Mouse (Mus musculus): ENCODE results near the gene Lifr. TPM values are rescaled to one million over a fixed set of nuclear protein-coding genes. Genes with fewer than 3 reads are reported as not detected.

Gene Lifr
- total RNA-seq (2017), result 4.9 to 11.3 TPM (median 10.7 TPM) in 3 replicates

DNA sequence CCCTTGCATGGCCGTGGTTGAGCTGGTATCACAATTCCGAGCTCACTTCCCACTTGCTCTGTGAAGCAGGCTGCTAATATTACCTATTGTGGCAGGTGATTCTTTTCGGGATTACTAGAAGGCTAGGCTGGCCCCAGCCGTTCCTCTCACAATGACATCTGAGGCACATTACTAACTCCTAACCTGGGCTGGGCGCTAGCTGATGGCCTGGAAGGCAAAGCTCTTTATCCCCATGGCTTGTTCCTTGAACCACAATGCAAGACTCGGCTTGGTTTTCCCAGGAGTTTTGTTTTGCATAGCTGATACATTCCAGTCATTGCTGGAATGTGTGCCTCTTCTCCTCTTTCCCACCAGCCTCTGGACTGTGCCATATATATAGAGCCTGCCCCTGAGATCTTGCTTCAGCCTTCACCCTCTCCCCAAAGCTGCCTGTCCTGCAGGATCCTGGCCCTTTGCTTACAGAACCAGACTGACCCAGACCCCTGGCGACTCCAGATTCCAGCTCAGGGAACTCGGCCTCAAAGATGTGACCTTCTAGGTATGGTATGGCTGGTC, at the start of gene Lifr:
Lifr (plus strand) TSS at position 404 of the 555 bp plus-strand sequence.
- ATAC-seq (replicated peaks; ENCODE audit: insufficient number of reproducible peaks, low FRiP score, low TSS enrichment, poor library complexity, severe bottlenecking), result no peak

DNA sequence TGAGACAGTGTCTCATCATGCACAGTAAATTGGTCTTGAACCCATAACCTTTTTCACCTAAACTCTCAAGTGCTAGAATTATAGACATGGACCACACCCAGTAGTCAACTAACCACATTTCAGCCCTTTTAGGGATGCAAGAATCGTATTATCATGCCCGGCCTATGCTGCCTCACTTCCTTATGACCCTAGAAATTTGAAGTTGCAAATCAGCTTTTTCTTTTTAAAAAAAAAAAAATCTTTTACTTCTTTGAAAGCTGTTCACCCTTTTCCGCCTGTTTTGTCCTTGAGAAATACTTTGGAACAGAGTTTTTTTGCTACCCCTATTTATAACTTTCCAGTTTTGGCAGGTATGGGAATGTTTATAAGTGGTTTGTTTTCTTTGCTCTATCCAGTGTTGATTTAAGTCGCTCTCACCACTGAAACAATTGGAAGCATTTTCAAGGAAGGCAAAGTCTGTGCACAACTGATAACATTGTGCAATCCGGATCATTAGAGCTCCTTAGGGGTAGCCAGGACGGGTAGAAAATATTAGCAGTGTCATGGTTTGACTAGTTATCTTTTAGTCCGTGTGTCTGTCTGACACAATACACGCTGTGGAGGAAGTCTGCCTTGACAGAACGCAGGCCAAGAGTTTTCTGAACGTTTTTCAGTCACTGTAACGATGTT, 46.2 kb upstream of the Lifr start:
- no peak for ATAC-seq (replicated peaks; ENCODE audit: insufficient number of reproducible peaks, low FRiP score, low TSS enrichment, poor library complexity, severe bottlenecking)

DNA sequence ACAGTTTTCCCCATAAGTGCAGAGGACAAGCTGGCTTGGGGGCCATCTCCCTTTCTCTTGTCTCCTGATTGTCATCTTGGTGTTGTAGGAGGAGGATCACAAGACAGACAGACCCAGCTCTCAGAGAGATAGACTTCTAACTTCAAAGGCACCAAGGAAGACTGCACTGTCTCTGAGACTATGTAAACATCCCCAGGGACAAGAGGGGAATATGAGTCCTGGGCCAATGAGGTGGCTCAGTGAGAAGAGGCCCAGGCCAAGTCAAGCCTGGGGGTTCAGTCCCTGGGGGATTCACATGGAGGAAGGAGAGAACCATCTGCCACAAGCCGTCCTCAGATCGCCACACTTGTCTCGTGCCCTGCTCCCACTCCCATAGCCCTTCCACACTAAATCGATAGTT, 45.4 kb upstream of the Lifr start:
- ATAC-seq (replicated peaks; ENCODE audit: insufficient number of reproducible peaks, low FRiP score, low TSS enrichment, poor library complexity, severe bottlenecking), result no peak

DNA sequence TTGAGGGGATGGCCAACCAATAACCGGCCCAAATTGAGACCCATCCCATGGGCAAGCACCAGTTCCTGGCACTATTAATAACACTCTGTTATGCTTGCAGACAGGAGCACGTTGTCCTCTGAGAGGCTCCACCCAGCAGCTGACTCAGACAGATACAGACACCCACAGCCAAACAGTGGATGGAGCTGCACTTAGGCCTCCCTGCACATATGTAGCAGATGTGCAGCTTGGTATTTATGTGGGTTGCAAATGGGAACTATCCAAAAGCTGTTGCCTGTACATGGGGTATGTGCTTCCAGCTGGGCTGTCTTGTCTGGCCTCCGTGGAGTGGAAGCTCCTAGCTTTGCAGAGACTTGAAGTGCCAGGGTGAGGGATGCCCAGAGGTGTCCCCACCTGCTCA, 42.5 kb upstream of the Lifr start:
- no peak for ATAC-seq (replicated peaks; ENCODE audit: insufficient number of reproducible peaks, low FRiP score, low TSS enrichment, poor library complexity, severe bottlenecking)

DNA sequence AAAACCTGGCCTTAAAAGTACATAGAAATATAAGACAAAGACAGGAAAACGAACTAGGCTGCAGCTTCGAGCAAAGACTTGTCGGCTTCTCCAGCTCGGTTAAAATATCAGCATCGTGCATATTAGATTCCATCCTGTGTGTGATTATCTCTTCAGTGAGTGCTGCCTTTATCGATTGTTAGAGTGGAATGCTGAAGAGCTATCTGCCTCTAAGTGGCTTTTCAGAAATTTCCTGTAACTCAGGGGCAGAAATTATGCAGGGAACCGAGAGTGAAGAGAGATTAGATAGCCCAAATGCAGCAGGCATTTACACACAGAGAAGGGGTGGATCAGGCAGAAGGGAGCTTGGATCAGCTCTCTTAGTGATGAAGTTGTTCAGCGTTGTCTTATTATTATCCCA, 41.5 kb upstream of the Lifr start:
- no peak for ATAC-seq (replicated peaks; ENCODE audit: insufficient number of reproducible peaks, low FRiP score, low TSS enrichment, poor library complexity, severe bottlenecking)

DNA sequence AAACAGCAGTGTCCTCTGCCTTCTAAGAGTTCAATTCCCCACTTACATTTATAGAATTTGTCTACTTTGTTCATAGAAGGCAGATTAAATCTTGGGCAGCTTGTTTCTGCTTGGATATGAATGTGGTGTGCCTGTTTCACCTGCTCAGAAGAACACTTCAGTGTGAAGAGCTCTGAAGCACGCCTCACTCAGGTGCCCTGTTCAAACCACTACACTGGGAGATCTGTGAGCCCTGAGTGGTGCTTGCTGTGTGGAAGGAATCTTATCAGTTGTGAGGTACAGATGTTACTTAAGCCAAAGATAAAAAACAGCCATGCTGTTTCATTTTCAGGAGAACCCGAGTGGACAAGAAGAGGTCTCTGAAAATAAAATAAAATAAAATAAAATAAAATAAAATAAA, 38.7 kb upstream of the Lifr start:
- no peak for ATAC-seq (replicated peaks; ENCODE audit: insufficient number of reproducible peaks, low FRiP score, low TSS enrichment, poor library complexity, severe bottlenecking)

DNA sequence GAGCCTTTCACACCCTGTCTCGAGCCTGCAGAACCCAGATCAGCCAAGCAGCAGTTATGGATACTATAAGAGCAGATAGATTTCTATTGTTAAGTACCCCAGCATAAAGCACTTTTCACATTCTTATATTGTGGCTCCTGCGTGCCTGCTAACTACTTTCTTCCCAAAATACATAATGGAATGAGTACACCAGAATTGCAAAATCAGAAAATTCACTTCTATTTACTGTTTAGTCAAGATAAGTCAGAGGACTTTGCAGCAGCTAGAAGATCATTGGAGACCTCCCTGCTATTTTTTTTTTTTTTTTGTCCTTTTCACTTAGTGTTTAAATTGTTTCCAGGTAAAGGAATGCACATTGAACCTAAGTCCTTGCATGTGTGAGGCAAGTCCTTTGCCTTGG, 38.3 kb upstream of the Lifr start:
- no peak for ATAC-seq (replicated peaks; ENCODE audit: insufficient number of reproducible peaks, low FRiP score, low TSS enrichment, poor library complexity, severe bottlenecking)

DNA sequence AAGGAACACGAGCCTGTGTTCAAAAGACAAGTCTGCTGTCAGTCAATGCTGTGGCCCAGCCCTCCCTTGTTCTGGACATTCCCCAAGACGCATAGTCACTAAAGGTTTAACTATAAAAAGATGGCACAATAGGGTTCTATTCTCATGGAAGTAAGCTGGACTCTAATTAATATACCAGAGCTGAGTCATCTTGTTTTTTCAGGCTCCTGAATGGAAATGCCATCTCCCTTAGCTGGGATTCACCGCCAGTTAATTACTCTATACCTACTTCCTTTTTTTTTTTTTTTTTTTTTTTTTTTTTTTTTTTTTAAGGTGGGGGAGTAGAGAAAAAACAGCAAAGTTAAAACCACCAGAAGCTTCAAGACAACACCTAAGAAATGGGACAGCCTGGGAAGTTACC, 33.6 kb upstream of the Lifr start:
- no peak for ATAC-seq (replicated peaks; ENCODE audit: insufficient number of reproducible peaks, low FRiP score, low TSS enrichment, poor library complexity, severe bottlenecking)

DNA sequence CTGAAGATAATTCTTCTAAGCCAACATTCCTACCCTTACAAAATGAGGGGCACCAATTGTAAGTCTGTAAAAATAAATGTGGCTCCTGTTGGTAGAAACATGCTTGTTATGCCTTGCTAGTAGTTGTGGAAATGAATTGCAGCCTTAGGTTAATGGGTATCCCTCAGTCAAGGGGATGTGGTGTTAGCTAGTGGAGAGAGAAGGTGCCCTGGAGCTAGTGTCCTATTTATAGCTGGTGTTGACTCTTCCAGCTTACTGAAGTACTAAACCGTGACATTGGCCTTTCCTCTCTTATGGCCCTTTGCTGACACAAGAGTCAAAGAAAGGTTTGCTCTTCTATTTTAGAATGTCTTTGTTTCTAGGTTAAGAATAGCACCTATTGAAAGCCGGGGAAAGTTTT, 29.9 kb upstream of the Lifr start:
- ATAC-seq (replicated peaks; ENCODE audit: insufficient number of reproducible peaks, low FRiP score, low TSS enrichment, poor library complexity, severe bottlenecking), result no peak

DNA sequence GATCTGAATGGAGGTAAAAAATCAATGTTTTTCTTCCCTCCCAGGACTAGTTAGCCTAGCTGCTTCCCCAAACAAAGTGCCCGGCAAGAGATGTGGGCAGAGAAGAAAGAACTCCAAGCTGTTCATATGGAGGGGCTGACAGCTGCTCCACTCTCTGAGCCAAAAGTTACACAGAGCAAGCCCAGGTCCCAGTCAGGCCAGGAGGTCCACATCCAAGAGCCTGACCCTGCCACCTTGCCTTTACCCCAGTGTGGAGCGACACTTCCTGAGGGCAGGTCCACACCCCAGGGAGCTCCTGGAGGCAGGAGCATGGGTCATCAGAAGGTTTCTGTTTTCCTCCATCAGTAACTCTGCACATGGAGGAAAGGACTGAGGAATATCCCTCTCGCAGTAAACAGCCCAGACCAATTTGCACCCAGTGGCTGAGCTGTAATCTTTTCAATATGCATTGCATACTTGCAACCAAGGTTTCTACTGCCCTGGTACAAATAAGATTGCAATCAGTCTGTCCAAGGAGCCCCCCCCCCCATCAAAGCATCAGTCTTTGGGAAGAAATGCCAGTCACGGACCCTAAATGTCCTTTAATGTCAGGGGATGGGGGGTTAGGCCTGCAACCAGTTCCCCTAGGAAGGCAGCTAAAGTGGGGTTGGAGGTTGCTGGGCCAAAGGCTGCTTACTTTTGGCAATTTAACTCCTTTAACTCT, 28.3 kb upstream of the Lifr start:
- ATAC-seq (replicated peaks; ENCODE audit: insufficient number of reproducible peaks, low FRiP score, low TSS enrichment, poor library complexity, severe bottlenecking), result no peak

DNA sequence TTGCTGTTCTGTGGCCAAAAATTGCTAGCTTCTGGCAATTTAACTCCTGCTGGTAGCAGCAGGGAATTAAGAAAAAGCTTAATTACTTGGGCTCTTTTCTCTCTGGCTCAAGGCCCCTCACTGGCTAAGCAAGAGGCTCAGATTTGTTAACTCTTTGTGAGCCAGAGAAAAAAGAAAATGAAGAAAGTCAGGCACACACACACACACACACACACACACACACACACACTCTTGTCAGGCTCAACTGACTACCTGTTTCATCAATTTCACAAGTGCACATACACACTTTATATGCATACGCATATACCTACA, 27.8 kb upstream of the Lifr start:
- no peak for ATAC-seq (replicated peaks; ENCODE audit: insufficient number of reproducible peaks, low FRiP score, low TSS enrichment, poor library complexity, severe bottlenecking)

DNA sequence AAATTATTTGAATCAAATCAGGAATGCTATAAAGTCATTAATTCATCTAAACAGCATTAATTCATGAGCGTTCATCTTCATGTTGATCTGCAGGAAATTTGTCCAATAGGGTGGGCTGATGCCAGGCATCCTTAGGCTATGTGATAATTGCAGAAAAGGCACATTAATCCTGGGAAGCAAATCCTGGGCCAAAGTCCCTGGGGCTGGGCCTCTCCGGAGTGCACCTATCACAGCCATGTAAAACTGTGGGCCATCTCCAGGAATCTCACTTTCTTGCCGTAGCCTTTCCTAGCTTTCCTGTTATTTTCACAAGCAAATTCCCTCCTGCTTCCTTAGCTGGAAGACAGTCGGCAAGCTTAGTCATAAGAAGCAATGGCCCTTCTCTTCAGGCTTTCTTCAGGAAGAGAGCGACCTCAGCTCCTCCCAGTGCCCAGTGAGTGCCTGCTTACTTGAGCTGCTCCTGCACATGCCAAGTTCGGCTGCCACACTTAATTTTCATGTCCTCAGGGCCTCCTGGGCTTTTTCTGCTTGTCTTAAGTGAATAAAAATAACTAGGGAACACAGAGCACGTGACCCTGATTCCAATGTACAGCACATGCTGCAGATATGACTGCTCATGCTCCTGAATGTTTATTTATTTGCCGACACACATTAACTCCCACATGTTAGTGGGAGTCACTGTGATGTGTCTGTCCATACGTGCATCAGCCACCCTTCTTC, 26.7 kb upstream of the Lifr start:
- ATAC-seq (replicated peaks; ENCODE audit: insufficient number of reproducible peaks, low FRiP score, low TSS enrichment, poor library complexity, severe bottlenecking), result no peak

DNA sequence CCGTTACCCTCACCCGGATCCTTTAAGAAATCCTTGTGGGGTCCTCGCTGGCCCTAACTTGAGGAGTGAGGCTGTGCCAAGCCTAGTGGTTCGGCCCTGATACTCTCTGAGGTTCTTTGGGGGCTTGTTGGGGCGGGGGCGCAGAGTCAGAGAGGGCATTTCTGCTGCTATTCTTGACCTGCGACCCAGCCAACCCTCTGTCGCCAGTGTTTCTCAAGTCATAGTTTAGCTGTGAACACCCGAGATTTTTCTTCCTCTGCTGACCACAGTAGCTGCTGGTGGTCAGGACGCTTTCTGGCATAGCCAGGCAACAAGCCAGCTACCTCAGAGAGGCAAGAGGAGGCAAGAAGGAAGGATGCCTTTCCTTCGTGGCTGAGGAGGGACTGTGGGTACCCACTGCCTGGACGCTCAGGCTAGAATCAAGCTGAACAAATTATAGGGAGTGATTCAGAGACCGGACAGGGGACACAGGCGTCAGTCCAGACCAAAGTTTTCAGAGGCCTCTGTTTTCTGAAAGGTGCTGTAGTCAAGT, 25.4 kb upstream of the Lifr start:
- no peak for ATAC-seq (replicated peaks; ENCODE audit: insufficient number of reproducible peaks, low FRiP score, low TSS enrichment, poor library complexity, severe bottlenecking)

DNA sequence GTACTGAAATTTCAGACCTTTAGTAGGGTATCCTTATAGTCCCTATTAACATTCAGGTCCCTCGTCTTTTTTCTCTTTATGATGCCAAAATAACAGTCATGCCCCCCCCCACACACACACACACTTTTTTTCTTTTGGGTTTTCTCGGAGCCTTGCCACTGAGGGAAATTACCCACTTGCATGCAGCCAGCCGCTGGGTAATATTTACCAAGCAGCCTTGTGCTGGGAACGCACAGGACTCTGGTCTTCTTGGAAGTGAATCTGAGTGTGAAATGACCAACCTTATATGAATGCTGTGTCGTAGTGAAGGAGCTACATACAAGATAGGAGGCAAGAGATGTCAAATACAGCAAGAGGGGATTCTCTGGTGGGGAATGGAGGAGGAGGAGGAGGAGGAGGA, 24.8 kb upstream of the Lifr start:
- ATAC-seq (replicated peaks; ENCODE audit: insufficient number of reproducible peaks, low FRiP score, low TSS enrichment, poor library complexity, severe bottlenecking), result no peak

DNA sequence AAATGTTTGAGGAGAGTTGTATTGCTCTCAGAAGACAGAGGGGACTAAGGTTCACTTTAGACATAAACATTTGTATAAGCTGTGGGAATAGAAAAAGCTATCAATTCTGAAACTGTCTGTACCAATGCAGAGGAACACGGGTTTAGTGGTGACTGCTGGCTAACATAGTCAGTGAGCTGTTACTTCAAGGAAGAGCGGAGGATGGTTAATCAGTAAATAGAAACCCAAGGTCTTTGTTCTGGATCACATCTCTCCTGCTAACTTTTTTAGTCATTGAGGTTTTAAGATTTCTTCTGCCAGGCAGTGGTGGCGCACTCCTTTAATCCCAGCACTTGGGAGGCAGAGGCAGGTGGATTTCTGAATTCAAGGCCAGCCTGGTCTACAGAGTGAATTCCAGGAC, 23.7 kb upstream of the Lifr start:
- ATAC-seq (replicated peaks; ENCODE audit: insufficient number of reproducible peaks, low FRiP score, low TSS enrichment, poor library complexity, severe bottlenecking), result no peak

DNA sequence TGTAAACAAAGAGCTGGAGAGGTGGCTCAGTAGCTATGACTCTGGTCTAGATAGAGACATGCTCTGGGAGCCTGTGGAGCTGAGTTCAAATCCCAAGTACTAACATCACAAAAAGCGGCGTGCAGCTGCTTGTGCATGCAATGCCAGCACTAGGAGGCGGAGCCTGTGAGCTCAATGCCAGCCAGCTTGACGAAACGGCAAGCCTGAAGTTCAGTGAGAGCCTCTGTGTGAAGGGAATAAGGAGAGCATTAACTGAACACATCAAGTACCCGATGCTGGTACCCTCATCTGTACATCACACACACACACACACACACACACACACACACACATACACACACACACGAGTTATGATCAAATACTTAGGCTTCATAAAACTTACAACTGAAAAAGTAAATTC, 21.0 kb upstream of the Lifr start:
- ATAC-seq (replicated peaks; ENCODE audit: insufficient number of reproducible peaks, low FRiP score, low TSS enrichment, poor library complexity, severe bottlenecking), result no peak

DNA sequence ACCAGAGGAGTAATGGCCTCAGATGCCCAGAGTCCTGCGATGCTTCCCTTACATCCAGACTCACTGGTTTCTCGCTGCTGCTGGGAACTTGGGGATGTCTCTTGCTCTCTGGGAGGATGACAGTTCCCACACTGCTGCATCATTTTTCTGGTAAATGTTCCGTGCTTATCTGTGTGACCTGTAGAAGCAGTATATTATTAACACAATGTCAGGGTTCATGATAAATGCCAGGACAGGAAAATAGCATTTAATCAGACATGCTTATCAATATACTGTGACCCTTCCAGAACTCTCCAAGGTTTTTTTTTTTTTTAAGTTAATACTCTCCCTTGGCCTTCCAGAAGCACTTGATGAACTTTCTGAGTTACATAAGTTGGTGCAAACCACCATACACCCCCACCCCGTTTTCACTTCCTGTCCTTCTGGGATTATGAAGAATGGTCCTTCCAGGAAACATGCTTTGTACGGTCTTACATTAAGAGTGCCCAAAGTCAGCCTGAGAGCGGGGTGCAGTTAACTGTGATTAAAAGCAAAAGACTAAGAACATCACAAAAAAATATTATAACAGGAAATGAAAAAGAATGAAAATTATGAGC, 20.1 kb upstream of the Lifr start:
- ATAC-seq (replicated peaks; ENCODE audit: insufficient number of reproducible peaks, low FRiP score, low TSS enrichment, poor library complexity, severe bottlenecking), result no peak

DNA sequence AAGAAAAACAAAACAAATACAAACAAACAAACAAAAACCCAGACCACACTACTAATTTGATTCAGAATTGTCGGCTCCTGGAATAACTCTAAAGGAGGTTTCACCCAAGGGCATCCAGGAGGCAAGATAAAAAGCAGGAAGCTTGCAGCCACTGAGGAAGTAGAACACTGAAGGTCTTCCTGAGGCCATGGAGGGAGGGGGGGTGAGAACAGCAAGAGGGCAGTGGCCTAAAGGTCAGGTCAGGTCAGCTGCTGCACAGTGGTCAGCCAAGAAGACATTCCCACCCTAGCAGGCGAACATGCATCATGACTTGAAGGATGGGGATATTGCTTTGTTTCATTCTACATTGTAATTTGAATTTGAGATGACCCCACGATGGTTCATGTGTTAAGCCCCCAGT, 17.1 kb upstream of the Lifr start:
- peak; percentile 64; the same call in 1 of the 2 replicates for ATAC-seq (replicated peaks; ENCODE audit: insufficient number of reproducible peaks, low FRiP score, low TSS enrichment, poor library complexity, severe bottlenecking)

DNA sequence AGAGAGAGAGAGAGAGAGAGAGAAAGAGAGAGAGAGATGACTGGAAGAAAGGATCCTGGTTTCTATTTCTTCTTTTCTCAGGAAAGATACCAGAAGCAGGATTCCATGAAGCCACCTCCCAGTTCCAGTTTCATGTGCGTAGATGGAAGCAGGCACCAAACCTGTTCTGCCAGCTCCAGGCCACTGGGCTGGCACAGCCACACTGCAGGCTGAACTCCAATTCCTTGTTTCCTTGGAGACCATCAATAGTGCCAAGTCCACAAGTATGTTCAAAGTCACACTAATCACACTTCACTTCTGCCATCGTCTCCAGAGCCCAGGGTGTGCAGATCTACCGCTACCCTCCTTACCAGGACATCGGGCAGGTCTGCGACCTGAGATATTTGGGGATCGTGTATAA, 15.2 kb upstream of the Lifr start:
- ATAC-seq (replicated peaks; ENCODE audit: insufficient number of reproducible peaks, low FRiP score, low TSS enrichment, poor library complexity, severe bottlenecking), result no peak
